ENCODE assay signal across 7 mouse cellular contexts in genomic region chr14:34777810-34778209, GRCm38 (mm10). TPM values are rescaled to one million over a fixed set of nuclear protein-coding genes. Genes with fewer than 3 reads are reported as not detected.
DNase-seq lines count a peak whose midpoint lies in the region; ATAC-seq lines count a peak whose summit lies in the region.

No protein-coding gene starts in this region.

- no peaks in the 10 kb centered on the region for H3K36me3 ChIP-seq in forebrain, embryonic 12.5 days (replicated peaks)
- no peaks in the 10 kb centered on the region for H3K36me3 ChIP-seq in liver, embryonic 11.5 days (ENCODE audit: control insufficient read depth, insufficient read depth, low read length)
- no peaks in the 10 kb centered on the region for H3K36me3 ChIP-seq in neural tube, embryonic 12.5 days

- no peak overlapping the region for H3K4me2 ChIP-seq in forebrain, embryonic 12.5 days
- no peak overlapping the region for H3K4me2 ChIP-seq in liver, embryonic 11.5 days
- no peak overlapping the region for H3K4me2 ChIP-seq in neural tube, embryonic 12.5 days (replicated peaks)

- no peak overlapping the region for H3K9ac ChIP-seq in forebrain, embryonic 12.5 days
- no peak overlapping the region for H3K9ac ChIP-seq in liver, embryonic 11.5 days (ENCODE audit: low read depth, low read length)
- H3K9ac ChIP-seq in neural tube, embryonic 12.5 days, result no peak overlapping the region

- no peaks in the 10 kb centered on the region for H3K4me1 ChIP-seq in forebrain, embryonic 12.5 days
- no peaks in the 10 kb centered on the region for H3K4me1 ChIP-seq in liver, embryonic 11.5 days (replicated peaks; ENCODE audit: control insufficient read depth, insufficient read depth, low read length)
- H3K4me1 ChIP-seq in neural tube, embryonic 12.5 days, result no peaks in the 10 kb centered on the region

- peak; percentile 58; the same call in 1 of the 2 replicates for ATAC-seq in forebrain, embryonic 12.5 days (ENCODE audit: low FRiP score)
- ATAC-seq in inflammation-experienced regulatory T-cells, adult 6 months, result peak; percentile 86
- ATAC-seq in liver, embryonic 11.5 days (replicated peaks; ENCODE audit: low FRiP score), result 0 out of 2 replicates have a peak, but pooled peaks have one; percentile 29
- ATAC-seq in neural tube, embryonic 12.5 days (ENCODE audit: low FRiP score, low read depth), result 0 out of 2 replicates have a peak, but pooled peaks have one; percentile 42

- H3K27ac ChIP-seq in forebrain, embryonic 12.5 days, result no peak overlapping the region
- no peak overlapping the region for H3K27ac ChIP-seq in liver, embryonic 11.5 days (ENCODE audit: low read depth, low read length)
- H3K27ac ChIP-seq in neural tube, embryonic 12.5 days, result no peak overlapping the region

- H3K27me3 ChIP-seq in forebrain, embryonic 12.5 days, result peaks cover 9% of the 10 kb centered on the region; the same call in 1 of the 2 replicates
- no peaks in the 10 kb centered on the region for H3K27me3 ChIP-seq in liver, embryonic 11.5 days (replicated peaks; ENCODE audit: control insufficient read depth, insufficient read depth, low read length)
- no peaks in the 10 kb centered on the region for H3K27me3 ChIP-seq in neural tube, embryonic 12.5 days (replicated peaks)

- no peaks in the 10 kb centered on the region for H3K9me3 ChIP-seq in forebrain, embryonic 12.5 days
- no peaks in the 10 kb centered on the region for H3K9me3 ChIP-seq in liver, embryonic 11.5 days (ENCODE audit: control insufficient read depth, low read length)
- H3K9me3 ChIP-seq in neural tube, embryonic 12.5 days, result no peaks in the 10 kb centered on the region

- DNase-seq in A20 (ENCODE audit: low read depth, low spot score), result peak; percentile 78
- DNase-seq in CD8-positive naive resting alpha-beta T cell, adult 2 months (ENCODE audit: low read depth in 2 of 2, low spot score in 2 of 2), result peak; percentile 44 to 53
- DNase-seq in c-Kit-positive CD71-negative TER-119-negative erythroid progenitor cells, embryonic 14.5 days (ENCODE audit: low read depth), result peak; percentile 64
- DNase-seq in liver, embryonic 11.5 days (ENCODE audit: low spot score), result peak; percentile 57

- WGBS in forebrain, embryonic 12.5 days, result 16% methylated on average over 10 of the region's 10 CpGs
- WGBS in liver, embryonic 11.5 days, result 17% methylated on average over 10 of the region's 10 CpGs
- WGBS in neural tube, embryonic 12.5 days, result 18% methylated on average over 10 of the region's 10 CpGs

- H3K4me3 ChIP-seq in forebrain, embryonic 12.5 days (replicated peaks), result no peak overlapping the region
- H3K4me3 ChIP-seq in liver, embryonic 11.5 days (ENCODE audit: low read depth, low read length), result no peak overlapping the region
- H3K4me3 ChIP-seq in neural tube, embryonic 12.5 days, result no peak overlapping the region

RNA-seq across cellular contexts. Expression of gene Grid1, which starts 42.1 kb away (rescaled TPM):
- 0.90 and 1.5 TPM in 2 replicates for polyA plus RNA-seq in forebrain, embryonic 12.5 days (2016; fragmentation: Nextera tagmentation; extraction: Ambion mirVana)
- not detected for polyA plus RNA-seq in inflammation-experienced regulatory T-cells, adult 6 months (2017; shearing (Covaris generic))
- polyA plus RNA-seq in liver, embryonic 11.5 days (2014; fragmentation: Nextera tagmentation; extraction: Ambion mirVana), result 0.25 and 0.43 TPM in 2 replicates
- polyA plus RNA-seq in neural tube, embryonic 12.5 days (2016; fragmentation: Nextera tagmentation; extraction: Ambion mirVana), result 2.0 and 2.4 TPM in 2 replicates

Comparison
In these comparisons a context has a peak if more than half of its experiments do, and no peak if none do; other contexts are left out.
1. ATAC-seq: peak in every context shown above with its lines; median percentile 86 in inflammation-experienced regulatory T-cells, adult 6 months; 58 in forebrain, embryonic 12.5 days; 42 in neural tube, embryonic 12.5 days; 29 in liver, embryonic 11.5 days.